Mouse (Mus musculus) kidney, adult 2 months (tissue): ENCODE measurements around the gene Neurl4. TPM values are rescaled to one million over a fixed set of nuclear protein-coding genes. Genes with fewer than 3 reads are reported as not detected.
"Not testable (repeated sequence)": the region's sequence is repeated elsewhere in the genome, so short reads cannot be mapped to it uniquely, and the experiment has no call there.

Source experiments
- DNase-seq: peaks from one replicate; pipeline ENCODE4 v3.0.0; 2021
- H3K27ac ChIP-seq: fragments of 200-500 bp; 2 replicates; pipeline ENCODE4 v1.5.1; 2012; ENCODE audit warnings: low read depth, low read length, control low read depth, inconsistent platforms; ENCODE audit not compliant: insufficient read depth
- H3K27me3 ChIP-seq: fragments of 200-500 bp; replicated peaks from 2 replicates; pipeline ENCODE4 v1.6.1; 2012; ENCODE audit warnings: mild to moderate bottlenecking, moderate library complexity, low read length, inconsistent platforms; ENCODE audit not compliant: control insufficient read depth, insufficient read depth
- H3K36me3 ChIP-seq: fragments of 200-500 bp; 2 replicates; pipeline ENCODE4 v1.6.1; 2012; ENCODE audit warnings: mild to moderate bottlenecking, moderate library complexity, low read length, inconsistent platforms; ENCODE audit not compliant: control insufficient read depth, insufficient read depth
- H3K4me1 ChIP-seq: fragments of 200-500 bp; 2 replicates; pipeline ENCODE4 v1.6.1; 2011; ENCODE audit warnings: low read length; ENCODE audit not compliant: control insufficient read depth, insufficient read depth
- H3K4me3 ChIP-seq: fragments of 200-500 bp; 2 replicates; pipeline ENCODE4 v1.5.1; 2011; ENCODE audit warnings: mild to moderate bottlenecking, low read depth, low read length, control low read depth; ENCODE audit not compliant: insufficient read depth
- CTCF ChIP-seq: fragments of 200-500 bp; conservative IDR thresholded peaks from 2 replicates; pipeline ENCODE4 v1.5.1; 2011; ENCODE audit warnings: low read depth, mild to moderate bottlenecking, control low read depth, low read length, moderate library complexity, mixed read lengths; ENCODE audit not compliant: insufficient read depth, insufficient read length
- POLR2A ChIP-seq: fragments of 200-500 bp; IDR thresholded peaks from one replicate; pipeline ENCODE4 v1.6.1; 2011; ENCODE audit warnings: low read depth, low read length, control low read depth
- WGBS: fragments of 180-500 bp; shearing (Covaris S2); methylation state at CpG from one replicate; pipeline ENCODE4 v1.1.7; 2018; 5-methylcytosine and 5-hydroxymethylcytosine counted together
- polyA plus RNA-seq: library from polyadenylated mRNA; depleted of rRNA; stranded (reverse); fragments of >200 nt; gene quantifications from 2 replicates; pipeline ENCODE4 v1.2.3, GENCODE M21; 2012

The Neurl4 gene
- polyA plus RNA-seq, 1 experiment, result 72.0 TPM

GRCm38 (mm10) chr11:69947337-69948065 lies 46.6 kb downstream of the Neurl4 start:
- no peaks in the 10 kb centered on the region for H3K27me3 ChIP-seq
- 0 out of 2 replicates have a peak, but pooled peaks cover 4% of the 10 kb centered on the region for H3K4me1 ChIP-seq
- H3K36me3 ChIP-seq, result no peaks in the 10 kb centered on the region
- peak; percentile 64 for DNase-seq
- H3K27ac ChIP-seq, result peak overlapping the region; percentile 19
- whole genome bisulfite sequencing, result 15% methylated on average over 29 of the region's 29 CpGs
- no peak for TF ChIP-seq POLR2A
- no peak for TF ChIP-seq CTCF
- peak overlapping the region; percentile 49 for H3K4me3 ChIP-seq

- peak within 1 kb of the TSS; percentile 19 for H3K27ac ChIP-seq
These were observed 47.3 kb downstream of the Neurl4 start, which contains the start of gene Slc2a4 for GRCm38 (mm10) chr11:69948066-69948762. TSS of gene Slc2a4 (minus strand) at chr11:69948188.

GRCm38 (mm10) chr11:69948763-69949150 lies 47.9 kb downstream of the Neurl4 start:
- WGBS, result under 1% methylated on average over 14 of the region's 14 CpGs
- TF ChIP-seq CTCF (peak; percentile 97; the same call in 1 of the 2 replicates), POLR2A (no peak)
- Histone ChIP-seq H3K27ac (peak overlapping the region; percentile 9; the same call in 1 of the 2 replicates), H3K36me3 (no peaks in the 10 kb centered on the region), H3K4me1 (0 out of 2 replicates have a peak, but pooled peaks cover 4% of the 10 kb centered on the region), H3K4me3 (peak overlapping the region; percentile 5; the same call in 1 of the 2 replicates), H3K27me3 (no peaks in the 10 kb centered on the region)
- DNase-seq, result peak; percentile 93

More at GRCm38 (mm10) chr11:69948066-69948762, 47.3 kb downstream of the Neurl4 start, which contains the start of gene Slc2a4:
- no peak for TF ChIP-seq CTCF
- peak; percentile 63 for TF ChIP-seq POLR2A
- 0 out of 2 replicates have a peak, but pooled peaks cover 4% of the 10 kb centered on the region for H3K4me1 ChIP-seq
- H3K27me3 ChIP-seq, result no peaks in the 10 kb centered on the region
- H3K4me3 ChIP-seq, result peak within 1 kb of the TSS; percentile 49
- H3K36me3 ChIP-seq, result no peaks in the 10 kb centered on the region
- WGBS, result under 1% methylated on average over 34 of the region's 34 CpGs
- DNase-seq, result peak; percentile 95

GRCm38 (mm10) chr11:69950807-69951459 lies 50.1 kb downstream of the Neurl4 start:
- Histone ChIP-seq H3K27me3 (no peaks in the 10 kb centered on the region), H3K36me3 (no peaks in the 10 kb centered on the region), H3K27ac (no peak overlapping the region), H3K4me3 (no peak overlapping the region), H3K4me1 (0 out of 2 replicates have a peak, but pooled peaks cover 4% of the 10 kb centered on the region)
- no peak for DNase-seq
- no peak for TF ChIP-seq POLR2A
- peak; percentile 37; the same call in 1 of the 2 replicates for TF ChIP-seq CTCF
- WGBS, result 51% methylated on average over 4 of the region's 4 CpGs

- 22% methylated on average over 1 of the region's 1 CpGs for WGBS
- Histone ChIP-seq H3K4me1 (0 out of 2 replicates have a peak, but pooled peaks cover 4% of the 10 kb centered on the region), H3K27me3 (no peaks in the 10 kb centered on the region), H3K36me3 (no peaks in the 10 kb centered on the region), H3K4me3 (no peak overlapping the region), H3K27ac (no peak overlapping the region)
- no peak for TF ChIP-seq POLR2A
- TF ChIP-seq CTCF, result no peak; the same call in 1 of the 2 replicates
- DNase-seq, result no peak
These were observed 51.4 kb downstream of the Neurl4 start for GRCm38 (mm10) chr11:69952274-69952673.

- no peak for DNase-seq
- TF ChIP-seq CTCF (no peak), POLR2A (no peak)
- no peaks in the 10 kb centered on the region for H3K36me3 ChIP-seq
- no peaks in the 10 kb centered on the region for H3K27me3 ChIP-seq
- H3K4me1 ChIP-seq, result 0 out of 2 replicates have a peak, but pooled peaks cover 4% of the 10 kb centered on the region
- H3K4me3 ChIP-seq, result no peak overlapping the region
- 41% methylated on average over 11 of the region's 11 CpGs for WGBS
- H3K27ac ChIP-seq, result no peak overlapping the region
These were observed 52.5 kb downstream of the Neurl4 start for GRCm38 (mm10) chr11:69953267-69953915.

GRCm38 (mm10) chr11:69955618-69956017 lies 54.7 kb downstream of the Neurl4 start:
- H3K4me1 ChIP-seq, H3K27ac ChIP-seq, H3K4me3 ChIP-seq, DNase-seq, H3K27me3 ChIP-seq, H3K36me3 ChIP-seq: not testable (repeated sequence)
- 69% methylated on average over 4 of the region's 4 CpGs for WGBS
